Mouse (Mus musculus) C2C12 (cell line): ENCODE measurements around the gene Dop1b.

Experiments used
- CEBPB ChIP-seq: IDR thresholded peaks from one replicate; pipeline ENCODE4 v1.6.1; 2011; ENCODE audit warnings: low read depth, mild to moderate bottlenecking, control low read depth, moderate library complexity
- CTCF ChIP-seq: IDR thresholded peaks from one replicate; pipeline ENCODE4 v1.5.1; 2011; ENCODE audit not compliant: control insufficient read depth, insufficient read depth, insufficient read length
- MAX ChIP-seq: IDR thresholded peaks from one replicate; pipeline ENCODE4 v1.6.1; 2011; ENCODE audit warnings: mild to moderate bottlenecking, control low read depth
- MYOD1 ChIP-seq: IDR thresholded peaks from one replicate; pipeline ENCODE4 v1.6.1; 2011; ENCODE audit warnings: low read depth; ENCODE audit not compliant: control insufficient read depth, insufficient read length
- USF1 ChIP-seq: IDR thresholded peaks from one replicate; pipeline ENCODE4 v1.6.1; 2011; ENCODE audit warnings: low read depth, mild to moderate bottlenecking, control low read depth, moderate library complexity

DNA sequence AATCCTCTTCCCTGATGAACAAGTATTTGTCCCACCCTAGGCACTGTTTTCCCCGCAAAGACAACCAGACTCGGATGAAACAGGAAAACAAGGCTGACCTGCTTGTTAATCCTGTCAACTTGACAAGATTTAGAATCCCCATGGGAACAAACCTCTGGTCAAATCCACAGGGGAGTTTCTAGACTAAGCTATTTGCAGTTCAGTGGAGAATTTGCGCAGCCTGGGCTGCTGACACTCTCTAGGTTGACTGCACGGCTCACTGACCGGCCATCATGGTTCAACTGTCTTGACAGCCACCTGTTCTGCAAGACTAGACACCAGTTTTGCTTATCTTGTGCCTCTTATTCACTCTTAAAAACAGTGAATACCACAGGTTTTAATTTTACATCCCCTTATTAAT lies 119.2 kb downstream of the Dop1b start:
- TF ChIP-seq CTCF (no peak), MAX (no peak), MYOD1 (no peak), CEBPB (no peak), USF1 (no peak)
